Mouse (Mus musculus): ENCODE results near the gene Slc38a10. TPM values are rescaled to one million over a fixed set of nuclear protein-coding genes. Genes with fewer than 3 reads are reported as not detected.
A peak's percentile ranks its signal among the peaks of the same experiment; 100 is the strongest.

The Slc38a10 gene
- polyA plus RNA-seq, 1 experiment from 2014 or later, result 118 TPM

- peak overlapping the region; percentile 71 for H3K4me3 ChIP-seq (ENCODE audit: low read depth, low read length)
- no peak for ATAC-seq
- H3K9ac ChIP-seq (ENCODE audit: low read depth, low read length), result peak overlapping the region; percentile 73
- no peaks in the 10 kb centered on the region for H3K9me3 ChIP-seq (replicated peaks; ENCODE audit: control insufficient read depth, low read length, poor library complexity, severe bottlenecking)
- H3K27me3 ChIP-seq (ENCODE audit: control insufficient read depth, insufficient read depth, low read depth, low read length), result no peaks in the 10 kb centered on the region
- H3K4me2 ChIP-seq (ENCODE audit: low read length), result peak overlapping the region; percentile 91
- H3K27ac ChIP-seq (ENCODE audit: low read length), result no peak overlapping the region
- WGBS, result 43% methylated on average over 6 of the region's 6 CpGs
- peaks cover 20% of the 10 kb centered on the region for H3K4me1 ChIP-seq (ENCODE audit: control insufficient read depth, insufficient read depth, low read length)
- H3K36me3 ChIP-seq (ENCODE audit: control insufficient read depth, insufficient read depth, low read length), result no peaks in the 10 kb centered on the region; the same call in 1 of the 2 replicates
These were observed 1.5 kb downstream of the Slc38a10 start for GRCm38 (mm10) chr11:120149510-120150200.

GRCm38 (mm10) chr11:120148201-120148855, 2.8 kb downstream of the Slc38a10 start:
- H3K9me3 ChIP-seq (replicated peaks; ENCODE audit: control insufficient read depth, low read length, poor library complexity, severe bottlenecking), result no peaks in the 10 kb centered on the region
- no peaks in the 10 kb centered on the region for H3K27me3 ChIP-seq (ENCODE audit: control insufficient read depth, insufficient read depth, low read depth, low read length)
- ATAC-seq, result no peak
- H3K4me1 ChIP-seq (ENCODE audit: control insufficient read depth, insufficient read depth, low read length), result peaks cover 20% of the 10 kb centered on the region
- H3K4me3 ChIP-seq (ENCODE audit: low read depth, low read length), result no peak overlapping the region
- no peaks in the 10 kb centered on the region; the same call in 1 of the 2 replicates for H3K36me3 ChIP-seq (ENCODE audit: control insufficient read depth, insufficient read depth, low read length)
- no peak overlapping the region for H3K9ac ChIP-seq (ENCODE audit: low read depth, low read length)
- no peak overlapping the region for H3K4me2 ChIP-seq (ENCODE audit: low read length)
- H3K27ac ChIP-seq (ENCODE audit: low read length), result no peak overlapping the region
- 93% methylated on average over 8 of the region's 8 CpGs for WGBS

- ATAC-seq, result no peak
- Histone ChIP-seq H3K4me3 (ENCODE audit: low read depth, low read length) (no peak overlapping the region), H3K36me3 (ENCODE audit: control insufficient read depth, insufficient read depth, low read length) (peaks cover 4% of the 10 kb centered on the region; the same call in 1 of the 2 replicates), H3K9ac (ENCODE audit: low read depth, low read length) (no peak overlapping the region), H3K4me1 (ENCODE audit: control insufficient read depth, insufficient read depth, low read length) (peaks cover 1% of the 10 kb centered on the region), H3K4me2 (ENCODE audit: low read length) (no peak overlapping the region), H3K27me3 (ENCODE audit: control insufficient read depth, insufficient read depth, low read depth, low read length) (no peaks in the 10 kb centered on the region), H3K9me3 (replicated peaks; ENCODE audit: control insufficient read depth, low read length, poor library complexity, severe bottlenecking) (no peaks in the 10 kb centered on the region), H3K27ac (ENCODE audit: low read length) (no peak overlapping the region)
- WGBS, result 83% methylated on average over 13 of the region's 13 CpGs
These were observed 7.2 kb downstream of the Slc38a10 start for GRCm38 (mm10) chr11:120143708-120144497.

- ATAC-seq, result no peak
- peak overlapping the region; percentile 41; the same call in 1 of the 2 replicates for H3K27ac ChIP-seq (ENCODE audit: low read length)
- WGBS, result 72% methylated on average over 3 of the region's 3 CpGs
These were observed 8.5 kb downstream of the Slc38a10 start for GRCm38 (mm10) chr11:120142601-120143051.

GRCm38 (mm10) chr11:120140255-120140654, 10.9 kb downstream of the Slc38a10 start:
- Histone ChIP-seq H3K4me3 (ENCODE audit: low read depth, low read length) (no peak overlapping the region), H3K9me3 (replicated peaks; ENCODE audit: control insufficient read depth, low read length, poor library complexity, severe bottlenecking) (no peaks in the 10 kb centered on the region), H3K36me3 (ENCODE audit: control insufficient read depth, insufficient read depth, low read length) (peaks cover 8% of the 10 kb centered on the region; the same call in 1 of the 2 replicates), H3K27me3 (ENCODE audit: control insufficient read depth, insufficient read depth, low read depth, low read length) (no peaks in the 10 kb centered on the region), H3K27ac (ENCODE audit: low read length) (no peak overlapping the region), H3K4me2 (ENCODE audit: low read length) (no peak overlapping the region), H3K9ac (ENCODE audit: low read depth, low read length) (no peak overlapping the region), H3K4me1 (ENCODE audit: control insufficient read depth, insufficient read depth, low read length) (no peaks in the 10 kb centered on the region)
- 71% methylated on average over 6 of the region's 6 CpGs for WGBS
- no peak for ATAC-seq

More at GRCm38 (mm10) chr11:120142601-120143051, 8.5 kb downstream of the Slc38a10 start:
- Histone ChIP-seq H3K27me3 (ENCODE audit: control insufficient read depth, insufficient read depth, low read depth, low read length) (no peaks in the 10 kb centered on the region), H3K4me1 (ENCODE audit: control insufficient read depth, insufficient read depth, low read length) (no peaks in the 10 kb centered on the region), H3K9ac (ENCODE audit: low read depth, low read length) (no peak overlapping the region), H3K4me3 (ENCODE audit: low read depth, low read length) (no peak overlapping the region), H3K4me2 (ENCODE audit: low read length) (no peak overlapping the region), H3K9me3 (replicated peaks; ENCODE audit: control insufficient read depth, low read length, poor library complexity, severe bottlenecking) (no peaks in the 10 kb centered on the region), H3K36me3 (ENCODE audit: control insufficient read depth, insufficient read depth, low read length) (peaks cover 8% of the 10 kb centered on the region; the same call in 1 of the 2 replicates)

- Histone ChIP-seq H3K4me2 (ENCODE audit: low read length) (no peak overlapping the region), H3K36me3 (ENCODE audit: control insufficient read depth, insufficient read depth, low read length) (peaks cover 8% of the 10 kb centered on the region; the same call in 1 of the 2 replicates), H3K4me1 (ENCODE audit: control insufficient read depth, insufficient read depth, low read length) (no peaks in the 10 kb centered on the region), H3K27me3 (ENCODE audit: control insufficient read depth, insufficient read depth, low read depth, low read length) (no peaks in the 10 kb centered on the region), H3K4me3 (ENCODE audit: low read depth, low read length) (no peak overlapping the region), H3K27ac (ENCODE audit: low read length) (no peak overlapping the region), H3K9me3 (replicated peaks; ENCODE audit: control insufficient read depth, low read length, poor library complexity, severe bottlenecking) (no peaks in the 10 kb centered on the region), H3K9ac (ENCODE audit: low read depth, low read length) (no peak overlapping the region)
- 88% methylated on average over 10 of the region's 10 CpGs for WGBS
- no peak for ATAC-seq
These were observed 11.8 kb downstream of the Slc38a10 start for GRCm38 (mm10) chr11:120139309-120139731.

- Histone ChIP-seq H3K27ac (ENCODE audit: low read length) (no peak overlapping the region), H3K4me2 (ENCODE audit: low read length) (no peak overlapping the region), H3K27me3 (ENCODE audit: control insufficient read depth, insufficient read depth, low read depth, low read length) (no peaks in the 10 kb centered on the region), H3K36me3 (ENCODE audit: control insufficient read depth, insufficient read depth, low read length) (peaks cover 12% of the 10 kb centered on the region; the same call in 1 of the 2 replicates), H3K4me1 (ENCODE audit: control insufficient read depth, insufficient read depth, low read length) (no peaks in the 10 kb centered on the region), H3K4me3 (ENCODE audit: low read depth, low read length) (no peak overlapping the region), H3K9ac (ENCODE audit: low read depth, low read length) (no peak overlapping the region), H3K9me3 (replicated peaks; ENCODE audit: control insufficient read depth, low read length, poor library complexity, severe bottlenecking) (no peaks in the 10 kb centered on the region)
- no peak for ATAC-seq
- 56% methylated on average over 5 of the region's 5 CpGs for WGBS
These were observed 13.5 kb downstream of the Slc38a10 start for GRCm38 (mm10) chr11:120137625-120138004.

GRCm38 (mm10) chr11:120136796-120137624, 14.1 kb downstream of the Slc38a10 start:
- Histone ChIP-seq H3K4me2 (ENCODE audit: low read length) (no peak overlapping the region), H3K9ac (ENCODE audit: low read depth, low read length) (no peak overlapping the region), H3K27me3 (ENCODE audit: control insufficient read depth, insufficient read depth, low read depth, low read length) (no peaks in the 10 kb centered on the region), H3K9me3 (replicated peaks; ENCODE audit: control insufficient read depth, low read length, poor library complexity, severe bottlenecking) (no peaks in the 10 kb centered on the region), H3K4me3 (ENCODE audit: low read depth, low read length) (no peak overlapping the region), H3K27ac (ENCODE audit: low read length) (no peak overlapping the region), H3K4me1 (ENCODE audit: control insufficient read depth, insufficient read depth, low read length) (no peaks in the 10 kb centered on the region), H3K36me3 (ENCODE audit: control insufficient read depth, insufficient read depth, low read length) (peaks cover 14% of the 10 kb centered on the region; the same call in 1 of the 2 replicates)
- 55% methylated on average over 23 of the region's 23 CpGs for WGBS
- no peak for ATAC-seq

Data from midbrain, embryonic 16.5 days (tissue).